Mouse (Mus musculus): ENCODE results near the gene Pgm1. TPM values are rescaled to one million over a fixed set of nuclear protein-coding genes. Genes with fewer than 3 reads are reported as not detected.

The Pgm1 gene
- total RNA-seq, 2 experiments from 2014 or later = 137 to 157 TPM

GRCm38 (mm10) chr4:100011563-100011962, 82.3 kb downstream of the Pgm1 start:
- DNase-seq = peak; percentile 71

- no peak for DNase-seq
These were observed 83.3 kb downstream of the Pgm1 start for GRCm38 (mm10) chr4:100012361-100013035.

GRCm38 (mm10) chr4:100027773-100028172, 98.6 kb downstream of the Pgm1 start:
- no peak for DNase-seq

- peak; percentile 81 for DNase-seq
These were observed 99.4 kb downstream of the Pgm1 start for GRCm38 (mm10) chr4:100028641-100029040.

- no peak for DNase-seq
These were observed 102.1 kb downstream of the Pgm1 start for GRCm38 (mm10) chr4:100031270-100031669.

- no peak for DNase-seq
These were observed 103.4 kb downstream of the Pgm1 start for GRCm38 (mm10) chr4:100032608-100033007.

- no peak for DNase-seq
These were observed 104.7 kb downstream of the Pgm1 start for GRCm38 (mm10) chr4:100033944-100034343.

GRCm38 (mm10) chr4:100034971-100035370, 105.8 kb downstream of the Pgm1 start:
- DNase-seq = no peak

GRCm38 (mm10) chr4:100035919-100036554, 106.8 kb downstream of the Pgm1 start:
- no peak for DNase-seq

Other genes starting within 250 kb of the Pgm1 start
- gene Alg6, start 213.8 kb upstream of the Pgm1 start, total RNA-seq (2021) = 10 to 100 TPM in 1 of 2 experiments, 1 to 10 TPM in 1; 9.8 to 11.8 TPM
- 10 to 100 TPM in 1 of 2 experiments, 1 to 10 TPM in 1; 6.5 to 10.7 TPM for gene Efcab7, start 100.2 kb upstream of the Pgm1 start, total RNA-seq (2021)
- gene Itgb3bp, start 399 bp downstream of the Pgm1 start, total RNA-seq (2021) = 1 to 10 TPM; 8.4 to 9.0 TPM
- gene Ror1, start 166.4 kb downstream of the Pgm1 start, total RNA-seq (2021) = 1 to 10 TPM; 5.5 to 6.2 TPM